In the genomic region with DNA sequence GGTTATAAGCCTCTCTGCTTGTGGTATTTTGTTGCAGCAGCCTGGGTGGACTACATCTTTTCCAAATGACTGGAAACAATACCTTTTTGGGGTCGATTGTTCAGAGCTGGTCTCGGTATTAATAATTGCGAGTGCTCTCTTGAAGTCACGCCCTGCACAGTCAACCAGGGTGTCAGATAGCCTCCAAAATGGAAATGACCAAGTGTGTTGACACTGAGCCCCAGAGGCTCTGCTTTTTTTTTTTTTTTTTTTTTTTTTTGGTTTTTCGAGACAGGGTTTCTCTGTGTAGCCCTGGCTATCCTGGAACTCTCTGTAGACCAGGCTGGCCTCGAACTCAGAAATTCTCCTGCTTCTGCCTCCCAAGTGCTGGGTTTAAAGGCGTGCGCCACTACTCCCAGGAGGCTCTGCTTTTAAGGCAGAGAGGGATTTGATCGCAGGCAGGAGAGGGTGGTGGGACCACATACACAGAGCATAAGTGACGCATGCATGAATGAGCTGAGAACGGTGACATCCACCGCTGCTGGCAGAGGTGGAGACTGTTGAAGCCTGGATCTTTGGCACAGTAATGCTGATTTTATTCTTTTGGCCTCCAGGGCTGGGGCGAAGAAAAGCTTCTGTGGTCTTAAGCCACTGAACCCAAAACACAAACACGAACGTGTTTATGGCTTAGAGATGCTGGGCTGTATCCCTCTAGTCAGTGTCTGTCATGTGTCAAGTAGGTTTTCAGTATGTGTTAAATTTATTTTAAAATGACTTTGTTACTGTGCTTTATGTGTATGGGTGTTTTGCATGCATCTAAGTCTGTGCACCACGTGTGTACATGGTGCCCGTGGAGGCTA, we compare ENCODE assay signal across 14 mouse cellular contexts. TPM values are rescaled to one million over a fixed set of nuclear protein-coding genes. Genes with fewer than 3 reads are reported as not detected.
DNase-seq lines count a peak whose midpoint lies in the region; ATAC-seq and TF ChIP-seq lines count a peak whose summit lies in the region.
"Had no signal": no experiment of that assay in that cellular context is flagged by ENCODE, and none has a peak within 500 bp of the region (broad histone marks: within the 10 kb centered on the region; RNA-seq: fewer than 3 reads in every experiment).

No protein-coding gene starts in this region.

- TF ChIP-seq POLR2A in embryonic fibroblast, embryonic 13.5 days (IDR thresholded peaks at IDR 0.05; ENCODE audit: low read depth, low read length), result no peak

- no peak for TF ChIP-seq CTCF in embryonic fibroblast, embryonic 13.5 days (IDR thresholded peaks at IDR 0.05; ENCODE audit: borderline replicate concordance, insufficient read depth, low read length)

- peaks cover 85% of the 10 kb centered on the region for H3K36me3 ChIP-seq in heart, embryonic 13.5 days
- peaks cover 22% of the 10 kb centered on the region for H3K36me3 ChIP-seq in lung, embryonic 15.5 days
- peaks cover 9% of the 10 kb centered on the region for H3K36me3 ChIP-seq in stomach, embryonic 14.5 days (ENCODE audit: control insufficient read depth, insufficient read depth, low read length)

- peaks cover 82% of the 10 kb centered on the region for H3K4me1 ChIP-seq in heart, embryonic 13.5 days
- peaks cover 54% of the 10 kb centered on the region for H3K4me1 ChIP-seq in lung, embryonic 15.5 days
- peaks cover 32% of the 10 kb centered on the region for H3K4me1 ChIP-seq in embryonic fibroblast, embryonic 13.5 days (ENCODE audit: control insufficient read depth, insufficient read depth, low read length)
- peaks cover 28% of the 10 kb centered on the region for H3K4me1 ChIP-seq in stomach, embryonic 14.5 days (ENCODE audit: control insufficient read depth, insufficient read depth, low read length)

- ATAC-seq in heart, embryonic 13.5 days (ENCODE audit: extremely low read depth, insufficient number of reproducible peaks, low FRiP score, low TSS enrichment), result no peak
- no peak for ATAC-seq in lung, embryonic 15.5 days (ENCODE audit: borderline replicate concordance, extremely low read depth, low FRiP score, low TSS enrichment)
- ATAC-seq in stomach, embryonic 14.5 days (ENCODE audit: insufficient number of reproducible peaks, insufficient read depth, low FRiP score, low read depth), result no peak
- ATAC-seq: CD4-positive, CD25-positive, alpha-beta regulatory T cell, adult 4 months had no signal

- H3K27ac ChIP-seq in heart, embryonic 13.5 days (replicated peaks), result peak overlapping the region; percentile 77
- peak overlapping the region; percentile 64 for H3K27ac ChIP-seq in lung, embryonic 15.5 days
- peak overlapping the region; percentile 98 for H3K27ac ChIP-seq in embryonic fibroblast, embryonic 13.5 days (ENCODE audit: insufficient read depth, low read length)
- H3K27ac ChIP-seq in stomach, embryonic 14.5 days (ENCODE audit: low read length), result peak overlapping the region; percentile 64
- H3K27ac ChIP-seq: hindbrain, embryonic 14.5 days had no signal

- no peak overlapping the region for H3K4me2 ChIP-seq in heart, embryonic 13.5 days
- H3K4me2 ChIP-seq in lung, embryonic 15.5 days, result no peak overlapping the region
- H3K4me2 ChIP-seq in stomach, embryonic 14.5 days (replicated peaks; ENCODE audit: low read depth, low read length), result no peak overlapping the region
- H3K4me2 ChIP-seq: hindbrain, embryonic 14.5 days had no signal

- DNase-seq in heart, adult 18-20 months, result no peak
- DNase-seq in lung, postnatal 14 days, result no peak
- DNase-seq in retina, postnatal 1 day, result no peak
- DNase-seq in urinary bladder, postnatal 36 days (ENCODE audit: low spot score in 2 of 2), result no peak
- DNase-seq: adrenal gland, postnatal 25 days; cerebellum, adult 11 months; lung, postnatal 4 days; right cerebral cortex, postnatal 25 days had no signal

- H3K27me3 ChIP-seq in heart, embryonic 13.5 days (replicated peaks), result no peaks in the 10 kb centered on the region
- H3K27me3 ChIP-seq in lung, embryonic 15.5 days, result no peaks in the 10 kb centered on the region
- H3K27me3 ChIP-seq in stomach, embryonic 14.5 days (ENCODE audit: control insufficient read depth, insufficient read depth, low read length), result no peaks in the 10 kb centered on the region

- no peak overlapping the region for H3K4me3 ChIP-seq in heart, embryonic 13.5 days
- H3K4me3 ChIP-seq in lung, embryonic 15.5 days, result no peak overlapping the region
- no peak overlapping the region for H3K4me3 ChIP-seq in embryonic fibroblast, embryonic 13.5 days (ENCODE audit: insufficient read depth, low read length)
- no peak overlapping the region for H3K4me3 ChIP-seq in stomach, embryonic 14.5 days (ENCODE audit: low read depth, low read length)

- peak overlapping the region; percentile 45; the same call in 1 of the 2 replicates for H3K9ac ChIP-seq in heart, embryonic 13.5 days
- no peak overlapping the region for H3K9ac ChIP-seq in lung, embryonic 15.5 days
- H3K9ac ChIP-seq in stomach, embryonic 14.5 days (replicated peaks; ENCODE audit: low read depth, low read length), result no peak overlapping the region
- H3K9ac ChIP-seq: hindbrain, embryonic 14.5 days had no signal

- WGBS in heart, embryonic 13.5 days, result 88% methylated on average over 16 of the region's 17 CpGs
- WGBS in lung, embryonic 15.5 days, result 85% methylated on average over 17 of the region's 17 CpGs
- 92% methylated on average over 16 of the region's 17 CpGs for WGBS in stomach, embryonic 14.5 days

- H3K9me3 ChIP-seq in heart, embryonic 13.5 days, result no peaks in the 10 kb centered on the region
- H3K9me3 ChIP-seq in lung, embryonic 15.5 days, result no peaks in the 10 kb centered on the region
- 0 out of 2 replicates have a peak, but pooled peaks cover 2% of the 10 kb centered on the region for H3K9me3 ChIP-seq in stomach, embryonic 14.5 days (ENCODE audit: control insufficient read depth, low read depth, low read length)

RNA-seq across cellular contexts. Expression of a gene that starts 18.3 kb away (rescaled TPM):
- 24.2 and 24.7 TPM in 2 replicates for polyA plus RNA-seq in heart, embryonic 13.5 days (2015; fragmentation: Nextera tagmentation; extraction: Ambion mirVana)
- 10 to 100 TPM; 48.1 to 54.5 TPM for total RNA-seq in heart, adult 18-20 months (2021)
- polyA plus RNA-seq in lung, embryonic 15.5 days (2015; fragmentation: Nextera tagmentation; extraction: Ambion mirVana), result 22.5 and 23.4 TPM in 2 replicates
- 91.6 and 111 TPM in 2 replicates for polyA plus RNA-seq in embryonic fibroblast, embryonic 13.5 days (2011; ENCODE audit: insufficient read length, low read depth, missing spikeins)
- polyA plus RNA-seq in stomach, embryonic 14.5 days (2014; fragmentation: Nextera tagmentation; extraction: Ambion mirVana), result 23.6 and 26.8 TPM in 2 replicates

RNA-seq across cellular contexts. Expression of a gene that starts 21.9 kb away (rescaled TPM):
- polyA plus RNA-seq in heart, embryonic 13.5 days (2015; fragmentation: Nextera tagmentation; extraction: Ambion mirVana), result 4.8 and 5.3 TPM in 2 replicates
- 1 to 10 TPM; 1.0 to 2.9 TPM for total RNA-seq in heart, adult 18-20 months (2021)
- 4.5 and 4.7 TPM in 2 replicates for polyA plus RNA-seq in lung, embryonic 15.5 days (2015; fragmentation: Nextera tagmentation; extraction: Ambion mirVana)
- polyA plus RNA-seq in embryonic fibroblast, embryonic 13.5 days (2011; ENCODE audit: insufficient read length, low read depth, missing spikeins), result 3.0 and 15.8 TPM in 2 replicates
- 3.5 and 5.6 TPM in 2 replicates for polyA plus RNA-seq in stomach, embryonic 14.5 days (2014; fragmentation: Nextera tagmentation; extraction: Ambion mirVana)
